ENCODE assay signal across 15 mouse cellular contexts in the genomic region with DNA sequence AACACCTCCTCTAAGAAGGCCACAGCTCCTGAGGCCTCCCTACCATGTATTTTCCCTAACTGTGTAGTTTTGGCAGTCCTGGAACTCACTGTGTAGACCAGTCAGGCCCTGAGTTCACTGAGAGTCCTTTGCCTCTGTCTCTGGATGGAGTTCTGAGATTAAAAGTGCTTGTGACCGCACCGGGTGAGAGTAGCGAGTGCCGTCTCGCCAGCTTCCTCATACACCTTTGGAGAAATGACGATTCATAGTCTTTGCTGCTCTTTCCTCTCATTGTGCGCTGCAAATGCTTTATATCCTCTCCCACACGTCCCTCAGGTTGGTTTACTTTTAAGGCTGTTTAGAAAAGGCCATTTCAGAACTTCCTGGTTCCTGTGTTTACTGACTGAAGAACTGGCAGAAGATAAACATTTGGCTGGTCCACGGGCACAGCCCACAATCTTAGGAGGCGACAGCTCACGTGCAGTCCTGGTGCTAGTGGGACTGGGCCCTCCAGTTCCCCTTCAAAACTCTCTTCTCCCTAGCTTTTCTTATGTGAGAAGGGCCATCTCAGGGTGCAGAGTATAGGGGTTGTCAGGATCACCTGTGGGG. TPM values are rescaled to one million over a fixed set of nuclear protein-coding genes. Genes with fewer than 3 reads are reported as not detected.
DNase-seq lines count a peak whose midpoint lies in the region; ATAC-seq and TF ChIP-seq lines count a peak whose summit lies in the region.
"Had no signal": no experiment of that assay in that cellular context is flagged by ENCODE, and none has a peak within 500 bp of the region (broad histone marks: within the 10 kb centered on the region; RNA-seq: fewer than 3 reads in every experiment).

No protein-coding gene starts in this region.

- peaks cover 7% of the 10 kb centered on the region for H3K9me3 ChIP-seq in heart, embryonic 12.5 days (replicated peaks)
- H3K9me3 ChIP-seq in midbrain, embryonic 14.5 days (ENCODE audit: control insufficient read depth, low read length) = no peaks in the 10 kb centered on the region
- H3K9me3 ChIP-seq: hindbrain, embryonic 15.5 days had no signal

- peaks cover 4% of the 10 kb centered on the region; the same call in 1 of the 2 replicates for H3K36me3 ChIP-seq in heart, embryonic 12.5 days
- no peaks in the 10 kb centered on the region for H3K36me3 ChIP-seq in midbrain, embryonic 14.5 days (ENCODE audit: control insufficient read depth, insufficient read depth, low read length)
- H3K36me3 ChIP-seq: hindbrain, embryonic 15.5 days; neural tube, embryonic 15.5 days had no signal

- no peak for TF ChIP-seq CTCF in lung, adult 2 months (IDR thresholded peaks at IDR 0.05; ENCODE audit: insufficient read depth, low read length)

- no peak for TF ChIP-seq POLR2A in lung, adult 2 months (IDR thresholded peaks at IDR 0.05; ENCODE audit: borderline replicate concordance, extremely low read depth, low read depth, low read length)

- H3K4me1 ChIP-seq in heart, embryonic 12.5 days (replicated peaks) = peaks cover 23% of the 10 kb centered on the region
- peaks cover 11% of the 10 kb centered on the region for H3K4me1 ChIP-seq in lung, adult 2 months (ENCODE audit: control insufficient read depth, insufficient read depth, low read length)
- H3K4me1 ChIP-seq in midbrain, embryonic 14.5 days (ENCODE audit: control insufficient read depth, insufficient read depth, low read length) = no peaks in the 10 kb centered on the region
- H3K4me1 ChIP-seq: hindbrain, embryonic 15.5 days had no signal

- no peak overlapping the region for H3K4me3 ChIP-seq in heart, embryonic 12.5 days
- H3K4me3 ChIP-seq in lung, adult 2 months (replicated peaks; ENCODE audit: extremely low read depth, low read depth, low read length) = no peak overlapping the region
- H3K4me3 ChIP-seq in midbrain, embryonic 14.5 days (replicated peaks; ENCODE audit: low read depth, low read length) = no peak overlapping the region
- H3K4me3 ChIP-seq: hindbrain, embryonic 15.5 days; neural tube, embryonic 15.5 days had no signal

- no peak overlapping the region for H3K9ac ChIP-seq in heart, embryonic 12.5 days
- H3K9ac ChIP-seq in midbrain, embryonic 14.5 days (replicated peaks; ENCODE audit: low read length) = no peak overlapping the region
- H3K9ac ChIP-seq: hindbrain, embryonic 15.5 days; neural tube, embryonic 15.5 days had no signal

- ATAC-seq in heart, embryonic 12.5 days (ENCODE audit: insufficient number of reproducible peaks, low FRiP score) = no peak
- ATAC-seq in common myeloid progenitor, adult 5-6 weeks (replicated peaks; ENCODE audit: low read depth, poor library complexity, severe bottlenecking) = peak; percentile 68
- peak; percentile 31 for ATAC-seq in megakaryocyte progenitor cell, adult 5-6 weeks (replicated peaks; ENCODE audit: poor library complexity)
- ATAC-seq in midbrain, embryonic 14.5 days (ENCODE audit: low FRiP score, low TSS enrichment) = no peak

- 63% methylated on average over 11 of the region's 11 CpGs for WGBS in heart, embryonic 12.5 days
- WGBS in lung, adult 2 months = 20% methylated on average over 11 of the region's 11 CpGs
- WGBS in midbrain, embryonic 14.5 days = 84% methylated on average over 11 of the region's 11 CpGs

- no peak overlapping the region for H3K4me2 ChIP-seq in heart, embryonic 12.5 days
- H3K4me2 ChIP-seq in midbrain, embryonic 14.5 days (ENCODE audit: low read length) = no peak overlapping the region
- H3K4me2 ChIP-seq: hindbrain, embryonic 15.5 days; neural tube, embryonic 15.5 days had no signal

- no peaks in the 10 kb centered on the region for H3K27me3 ChIP-seq in heart, embryonic 12.5 days (replicated peaks)
- no peaks in the 10 kb centered on the region for H3K27me3 ChIP-seq in midbrain, embryonic 14.5 days (ENCODE audit: control insufficient read depth, insufficient read depth, low read length)
- H3K27me3 ChIP-seq: hindbrain, embryonic 15.5 days; neural tube, embryonic 15.5 days had no signal

- DNase-seq in heart, adult 11 months = peak; percentile 78
- peak; percentile 57 for DNase-seq in lung, adult 2 months
- no peak for DNase-seq in thymus, postnatal 36 days
- DNase-seq in spleen, adult 12 weeks (ENCODE audit: low spot score) = no peak
- DNase-seq in midbrain, embryonic 14.5 days = no peak
- DNase-seq: adrenal gland, adult 8-10 months; cerebellum, postnatal 10 days; kidney, postnatal 4 days; retina, postnatal 1 day had no signal

- no peak overlapping the region for H3K27ac ChIP-seq in heart, embryonic 12.5 days (ENCODE audit: poor library complexity, severe bottlenecking)
- H3K27ac ChIP-seq in midbrain, embryonic 14.5 days (replicated peaks; ENCODE audit: low read depth, low read length) = no peak overlapping the region
- H3K27ac ChIP-seq: hindbrain, embryonic 15.5 days; macrophage; neural tube, embryonic 15.5 days had no signal

RNA-seq across cellular contexts. Expression of gene Aplnr, which starts 30.5 kb away (rescaled TPM):
- polyA plus RNA-seq in heart, embryonic 12.5 days (2016; fragmentation: Nextera tagmentation; extraction: Ambion mirVana) = 8.5 and 8.6 TPM in 2 replicates
- 0.14 and 0.29 TPM in 2 replicates for total RNA-seq in common myeloid progenitor, adult 5-6 weeks (2017)
- polyA plus RNA-seq in lung, adult 2 months (2012; rRNA removed) = 62.0 and 66.0 TPM in 2 replicates
- total RNA-seq in megakaryocyte progenitor cell, adult 5-6 weeks (2015) = 0.02 and 0.05 TPM in 2 replicates
- total RNA-seq in megakaryocyte progenitor cell, adult 5-6 weeks (2017) = 0.12 TPM in 1 of 2 replicates, not detected in the other
- polyA plus RNA-seq in midbrain, embryonic 14.5 days (2014; fragmentation: Nextera tagmentation; extraction: Ambion mirVana) = 10.7 and 27.7 TPM in 2 replicates
- polyA plus RNA-seq: macrophage had no signal

RNA-seq across cellular contexts. Expression of gene Tnks1bp1, which starts 57.7 kb away (rescaled TPM):
- polyA plus RNA-seq in heart, embryonic 12.5 days (2016; fragmentation: Nextera tagmentation; extraction: Ambion mirVana) = 33.2 and 36.6 TPM in 2 replicates
- total RNA-seq in common myeloid progenitor, adult 5-6 weeks (2017) = 2.9 and 5.1 TPM in 2 replicates
- 208 and 218 TPM in 2 replicates for polyA plus RNA-seq in lung, adult 2 months (2012; rRNA removed)
- 0.59 and 0.85 TPM in 2 replicates for total RNA-seq in megakaryocyte progenitor cell, adult 5-6 weeks (2015)
- total RNA-seq in megakaryocyte progenitor cell, adult 5-6 weeks (2017) = 1.6 and 4.7 TPM in 2 replicates
- 7.9 and 10.4 TPM in 2 replicates for polyA plus RNA-seq in midbrain, embryonic 14.5 days (2014; fragmentation: Nextera tagmentation; extraction: Ambion mirVana)

Comparison
In these comparisons a context has a peak if more than half of its experiments do, and no peak if none do; other contexts are left out.
1. DNase-seq: peak in heart, adult 11 months (single experiment) and lung, adult 2 months (single experiment); none in thymus, postnatal 36 days (0 of 2), spleen, adult 12 weeks (single experiment) and midbrain, embryonic 14.5 days (single experiment).
2. ATAC-seq: peak in common myeloid progenitor, adult 5-6 weeks (single experiment) and megakaryocyte progenitor cell, adult 5-6 weeks (single experiment); none in heart, embryonic 12.5 days (single experiment) and midbrain, embryonic 14.5 days (single experiment).